Mouse (Mus musculus): ENCODE measurements around the gene Abcc4.

GRCm38 (mm10) chr14:118569586-118569985 is 136.4 kb downstream of the Abcc4 start:
- TF ChIP-seq ZNF384 (IDR thresholded peaks at IDR 0.05; ENCODE audit: low read depth, low read length) (no peak), HCFC1 (IDR thresholded peaks at IDR 0.05; ENCODE audit: borderline replicate concordance, insufficient read depth, low read length) (no peak)
